Mouse (Mus musculus) adrenal gland, adult (tissue): Measurements from ENCODE around the gene Gimap7.

Source experiments
- DNase-seq, 2 experiments: peaks; one replicate each; pipeline ENCODE4 v3.0.0; 2022 to 2023; ENCODE audit warnings: low spot score in 1 of 2; ENCODE audit not compliant: inconsistent age in 2 of 2

The Gimap7 gene

DNA sequence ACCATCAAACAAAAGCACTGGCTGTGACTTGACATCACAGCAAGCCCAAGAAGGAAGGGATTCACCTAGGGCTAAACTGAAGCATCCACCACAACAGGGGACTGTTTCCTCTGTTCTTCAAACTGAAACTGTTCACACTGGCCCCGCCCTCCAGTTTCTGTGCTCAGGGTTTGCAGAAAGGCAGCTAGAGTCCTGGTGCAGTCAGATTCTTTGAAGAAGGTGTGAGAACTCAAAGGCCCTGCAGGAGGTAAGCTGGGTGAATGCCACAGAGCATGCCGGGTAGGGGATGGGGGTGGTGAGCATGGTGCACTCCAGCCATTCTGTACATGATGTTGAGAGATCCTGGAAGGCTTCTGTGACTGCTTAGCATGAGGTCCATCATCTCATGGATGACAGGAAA is at the start of gene Gimap7, which contains the start of gene Gm28053:
Gene Gimap7 (plus strand): TSS at position 167 of the 400 bp plus-strand sequence.
Gene Gm28053 (plus strand): TSS at position 153 of the 400 bp plus-strand sequence.
- DNase-seq = no peak

DNA sequence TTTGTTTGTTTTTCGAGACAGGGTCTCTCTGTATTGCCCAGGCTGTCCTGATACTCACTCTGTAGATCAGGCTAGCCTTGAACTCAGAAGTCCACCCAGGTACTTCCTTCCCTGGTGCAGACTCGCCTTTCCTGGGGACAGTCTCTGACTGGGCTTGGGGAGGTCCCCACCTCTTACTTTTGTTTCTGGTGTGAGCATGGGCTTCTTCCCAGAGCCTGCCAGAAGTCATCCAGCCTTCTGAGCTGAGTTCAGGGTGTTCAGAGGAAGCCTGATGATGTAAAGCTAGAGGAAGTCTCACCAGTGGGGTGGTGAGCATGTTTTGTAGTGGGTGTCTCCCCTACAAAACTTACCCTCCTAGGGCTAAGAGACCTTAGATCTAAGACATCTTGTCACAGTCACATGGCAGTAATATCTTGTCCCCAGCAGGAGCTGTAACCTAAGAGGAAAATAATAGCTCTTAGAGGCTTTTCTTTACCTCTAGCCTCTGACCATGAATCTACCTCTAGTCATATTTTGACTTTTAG is 48.9 kb upstream of the Gimap7 start:
- no peak for DNase-seq

DNA sequence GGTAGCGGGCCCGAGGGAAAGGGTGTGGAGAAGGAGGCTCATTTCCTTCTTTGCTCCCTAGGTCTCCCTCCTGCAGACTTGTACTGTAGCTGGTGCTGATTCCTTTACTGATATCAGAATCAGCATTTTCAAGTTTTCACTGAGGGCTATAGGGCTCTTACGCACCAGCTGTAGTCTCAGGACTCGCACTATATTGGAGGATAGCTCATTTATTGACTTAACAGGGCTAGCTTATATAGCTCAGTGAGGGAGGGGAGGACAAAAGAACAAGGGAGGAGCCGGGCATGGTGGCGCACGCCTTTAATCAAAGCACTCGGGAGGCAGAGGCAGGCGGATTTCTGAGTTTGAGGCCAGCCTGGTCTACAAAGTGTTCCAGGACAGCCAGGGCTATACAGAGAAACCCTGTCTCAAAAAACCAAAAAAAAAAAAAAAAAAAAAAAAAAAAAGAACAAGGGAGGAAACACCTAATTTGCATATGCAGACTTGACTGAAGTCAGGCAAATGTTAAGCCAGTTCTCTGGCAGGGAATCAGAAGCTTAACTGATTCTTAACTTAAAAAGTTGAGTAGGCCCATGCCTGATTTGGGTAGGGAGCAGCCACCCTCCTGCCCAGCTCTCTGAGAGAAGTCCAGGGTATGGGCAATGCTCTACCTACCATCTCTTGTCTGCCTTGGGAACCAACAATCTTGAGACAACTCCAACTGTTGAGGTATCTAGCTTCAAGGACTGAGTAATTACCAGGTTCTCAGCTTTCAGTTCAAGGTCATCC is 43.9 kb upstream of the Gimap7 start:
- peak in 1 of 2 experiments; percentile 15 for DNase-seq

DNA sequence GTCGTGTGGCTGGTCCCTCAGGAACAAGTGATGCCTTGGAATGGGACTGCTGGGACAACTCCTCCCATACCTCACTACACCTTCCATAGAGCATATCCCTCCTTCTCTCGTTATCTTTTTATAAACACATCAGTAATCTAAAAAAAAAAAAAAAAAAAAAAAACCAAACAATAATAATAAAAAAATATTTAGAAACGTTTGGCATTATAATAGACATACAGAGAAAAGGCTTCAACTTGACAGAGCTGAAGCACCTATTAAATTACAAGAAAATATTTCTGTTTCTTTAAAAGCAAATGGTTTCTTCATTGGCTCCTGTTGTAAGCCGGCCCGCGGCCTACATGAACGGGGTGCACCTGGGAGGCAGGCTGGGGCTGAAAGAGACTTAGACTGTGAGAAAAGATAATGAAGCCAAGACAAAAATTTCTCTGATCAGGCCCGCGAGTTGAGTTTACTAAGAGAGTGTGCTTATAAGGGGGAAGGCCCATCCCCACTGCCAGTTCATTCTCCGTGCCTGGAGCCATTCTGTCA is 43.0 kb upstream of the Gimap7 start:
- DNase-seq = peak in 1 of 2 experiments; percentile 46

DNA sequence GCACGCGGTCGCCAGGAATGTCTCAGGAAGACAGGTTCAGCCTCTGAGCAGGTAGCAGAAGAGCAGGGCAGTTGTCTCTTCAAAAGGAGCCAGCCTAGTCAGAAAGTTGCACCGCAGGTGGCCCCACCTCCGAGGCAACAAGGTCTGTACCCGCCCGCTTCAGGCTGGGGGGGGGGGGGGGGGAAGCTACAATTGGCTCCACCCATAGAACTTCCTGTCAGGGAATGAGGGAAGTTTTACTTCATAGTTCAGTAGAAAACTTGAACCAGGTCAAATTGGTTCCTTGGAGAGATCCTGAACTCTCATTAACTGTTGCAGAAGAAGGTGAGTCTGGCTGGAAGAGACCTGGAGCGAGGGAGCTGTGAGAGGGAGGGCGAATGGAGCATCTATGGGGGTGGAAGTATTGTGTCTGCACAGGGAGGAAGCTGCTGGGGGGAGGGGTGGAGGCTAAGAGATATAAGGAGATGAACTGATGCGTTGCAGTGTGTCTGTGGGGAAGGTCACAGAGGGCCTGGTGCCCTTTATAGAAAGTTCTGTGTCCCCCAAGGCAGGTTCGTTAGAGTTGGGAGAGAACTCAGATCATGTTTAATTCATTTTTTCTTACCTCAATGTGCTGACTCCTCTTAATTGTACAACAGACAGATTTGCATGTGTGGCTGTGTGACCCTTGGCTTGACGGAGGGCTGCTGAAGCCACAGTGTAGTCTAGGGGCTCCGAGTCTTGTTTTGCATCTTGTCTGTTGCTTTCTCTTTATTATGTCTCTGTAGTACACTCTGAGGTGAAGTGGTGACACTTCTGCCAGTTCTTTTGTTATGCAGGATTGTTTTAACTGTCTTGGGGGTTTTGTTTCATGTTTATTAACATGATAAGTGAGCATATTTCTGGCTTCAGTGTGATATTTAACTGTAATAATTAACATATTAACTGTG is 42.2 kb upstream of the Gimap7 start, which contains the start of gene Gimap9:
Gene Gimap9 (plus strand): TSS at position 199 of the 929 bp plus-strand sequence.
- peak in 1 of 2 experiments; percentile 65 for DNase-seq

DNA sequence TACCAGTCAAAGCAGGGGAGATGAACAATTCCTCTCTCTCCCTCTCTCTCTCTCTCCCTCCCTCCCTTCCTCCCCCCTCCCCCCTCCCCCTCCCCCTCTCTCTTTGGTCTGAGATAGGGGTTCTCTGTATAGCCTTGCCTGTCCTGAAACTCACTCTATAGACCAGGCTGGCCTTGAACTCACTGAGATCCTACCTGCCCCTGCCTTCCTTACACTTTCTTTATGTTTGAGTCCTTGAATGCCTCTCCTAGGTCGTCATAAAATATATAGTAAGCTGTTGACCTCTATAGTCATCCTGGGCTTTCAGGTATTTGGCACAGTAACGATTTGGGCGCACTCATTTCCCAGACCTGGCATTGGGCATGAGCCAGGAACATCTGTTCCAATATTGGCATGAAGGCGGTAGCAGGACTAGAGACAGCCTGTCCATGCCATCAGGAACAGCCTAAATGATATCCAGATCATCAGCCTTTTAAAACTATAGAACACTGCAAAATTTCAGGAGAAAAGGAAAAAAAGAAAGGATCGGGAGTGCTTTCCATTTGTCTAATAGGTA is 41.5 kb upstream of the Gimap7 start:
- no peak for DNase-seq

DNA sequence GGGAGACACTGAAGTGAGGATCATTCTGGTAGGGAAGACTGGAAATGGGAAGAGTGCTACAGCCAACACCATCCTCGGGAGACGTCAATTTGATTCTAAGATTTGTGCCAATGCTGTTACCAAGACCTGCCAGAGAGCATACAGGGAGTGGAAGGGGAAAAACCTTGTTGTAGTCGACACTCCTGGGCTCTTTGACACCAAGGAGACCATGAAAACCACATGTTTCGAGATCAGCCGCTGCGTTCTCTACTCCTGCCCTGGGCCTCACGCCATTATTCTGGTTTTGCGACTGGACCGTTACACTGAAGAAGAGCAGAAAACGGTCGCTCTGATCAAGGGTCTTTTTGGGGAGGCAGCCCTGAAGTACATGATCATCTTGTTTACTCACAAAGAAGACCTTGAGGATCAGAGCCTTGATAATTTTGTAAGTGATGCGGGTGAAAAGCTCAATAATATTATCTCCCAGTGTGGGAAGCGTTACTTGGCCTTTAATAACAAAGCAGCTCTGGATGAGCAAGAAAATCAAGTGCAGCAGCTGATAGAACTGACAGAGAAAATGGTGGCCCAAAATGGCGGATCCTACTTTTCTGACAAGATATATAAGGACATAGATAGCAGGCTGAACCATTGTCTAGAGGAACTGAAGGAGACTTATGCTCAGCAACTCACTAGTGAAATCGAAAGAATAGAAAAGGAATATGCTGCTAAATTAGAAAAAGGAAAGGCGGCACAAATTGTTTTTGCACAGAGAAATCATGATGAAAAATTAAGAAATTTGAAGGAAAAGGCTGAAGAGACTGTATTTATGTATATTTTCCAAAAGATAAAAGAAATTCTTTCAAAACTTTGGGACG is 40.7 kb upstream of the Gimap7 start:
- peak in 1 of 2 experiments; percentile 17 for DNase-seq

DNA sequence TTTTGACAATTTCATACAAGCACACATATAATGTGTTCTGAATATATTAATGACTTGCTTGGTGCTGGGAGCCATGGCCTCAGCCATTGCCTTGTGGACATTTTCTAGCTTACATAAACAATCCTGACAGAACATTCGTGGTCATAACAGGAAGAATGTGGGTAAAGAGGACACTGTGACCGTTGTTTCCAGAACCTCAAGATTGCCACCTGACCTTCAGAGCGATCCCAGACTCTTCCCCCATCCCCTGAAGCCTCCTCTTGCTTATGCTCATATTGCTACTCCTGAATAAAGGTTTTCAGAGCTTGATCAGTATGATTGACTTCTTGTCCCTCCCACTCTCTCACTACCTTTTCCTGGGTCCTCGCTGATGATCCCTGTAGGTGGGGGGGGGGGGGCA is 40.0 kb upstream of the Gimap7 start:
- no peak for DNase-seq

DNA sequence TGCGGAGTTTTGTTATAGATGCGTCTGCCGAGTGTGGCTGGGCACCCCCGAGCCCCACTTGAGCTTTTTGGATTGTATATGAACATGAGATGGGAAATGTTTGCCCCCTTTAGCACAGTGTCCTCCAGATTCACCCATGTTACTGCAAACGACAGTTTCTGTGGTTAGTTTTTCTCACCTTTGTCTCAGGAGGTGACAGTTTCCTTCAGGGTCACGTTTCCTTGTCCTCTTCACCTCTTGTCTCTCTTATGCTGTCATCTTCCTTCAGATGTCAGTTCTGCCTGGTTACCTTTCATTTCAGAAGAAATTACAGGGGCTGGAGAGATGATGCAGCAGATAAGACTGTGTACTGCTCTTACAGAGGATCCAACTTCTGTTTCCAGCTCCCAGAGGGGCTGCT is 38.7 kb upstream of the Gimap7 start:
- DNase-seq = peak in 1 of 2 experiments; percentile 16

DNA sequence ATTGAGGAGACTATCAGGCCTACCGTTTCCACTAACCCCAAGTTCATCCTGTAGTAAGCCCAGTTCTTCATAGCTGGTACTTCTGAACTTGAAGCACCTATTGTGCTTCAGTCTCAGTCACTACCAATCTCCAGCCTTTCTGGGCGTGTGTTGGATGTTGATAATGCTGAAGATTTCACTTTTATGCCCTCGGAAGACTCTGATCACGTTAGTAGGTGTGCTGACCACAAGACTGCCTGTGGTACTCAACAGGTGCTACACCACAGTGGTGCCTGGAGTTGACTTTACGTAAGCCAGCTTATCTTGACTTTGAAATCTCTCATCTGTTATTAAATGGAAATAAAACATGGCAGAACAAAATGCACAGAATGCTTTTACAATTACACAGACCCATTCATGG is 38.0 kb upstream of the Gimap7 start:
- peak in 1 of 2 experiments; percentile 14 for DNase-seq

DNA sequence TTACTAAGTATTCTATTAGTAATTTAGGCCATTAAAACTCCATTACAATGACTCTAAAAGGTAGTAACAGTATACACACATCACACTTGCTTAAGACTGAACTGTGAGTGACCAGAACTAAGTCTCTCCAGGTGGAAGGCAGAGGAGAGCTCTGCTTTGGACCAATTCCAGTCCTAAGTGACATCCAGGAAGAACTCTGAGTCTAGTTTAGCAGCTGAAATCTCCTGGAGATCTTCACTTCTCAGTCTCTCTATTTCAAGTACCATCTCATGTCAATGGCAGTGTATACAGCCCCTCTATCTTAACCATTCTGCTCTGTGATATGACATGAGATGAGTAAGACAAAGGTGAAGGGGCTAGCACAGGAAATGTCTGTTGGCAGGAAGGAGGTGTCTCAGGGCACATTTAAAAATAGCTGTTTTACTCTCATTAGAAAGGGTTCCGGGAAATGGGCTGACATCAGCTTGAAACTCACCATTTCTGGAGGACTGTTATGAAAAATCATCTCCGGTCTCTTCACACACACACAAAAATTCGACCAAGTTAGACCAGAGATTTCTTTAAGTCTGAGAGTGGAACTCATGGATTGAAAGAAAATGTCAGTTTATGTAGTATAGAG is 36.8 kb upstream of the Gimap7 start:
- peak in 1 of 2 experiments; percentile 63 for DNase-seq

DNA sequence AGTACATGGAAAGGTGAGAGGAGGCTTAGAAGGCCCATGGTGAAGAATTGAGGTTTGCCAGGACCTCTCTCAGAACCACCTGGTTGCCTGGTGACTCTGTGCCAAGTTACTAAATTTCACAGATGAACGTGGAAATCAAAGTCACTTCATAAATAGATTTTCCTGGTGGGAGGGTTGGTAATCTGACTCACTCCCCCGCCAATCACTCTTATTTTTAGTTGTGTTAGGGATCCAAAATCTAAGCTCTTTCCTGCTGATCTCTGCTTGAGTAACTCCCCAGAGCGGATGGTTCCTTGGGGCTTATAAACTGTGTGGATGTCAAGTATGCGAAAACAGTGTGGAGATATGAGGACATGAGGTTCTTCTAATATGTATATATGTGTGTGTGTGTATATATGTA is 36.1 kb upstream of the Gimap7 start:
- DNase-seq = peak in 1 of 2 experiments; percentile 32

DNA sequence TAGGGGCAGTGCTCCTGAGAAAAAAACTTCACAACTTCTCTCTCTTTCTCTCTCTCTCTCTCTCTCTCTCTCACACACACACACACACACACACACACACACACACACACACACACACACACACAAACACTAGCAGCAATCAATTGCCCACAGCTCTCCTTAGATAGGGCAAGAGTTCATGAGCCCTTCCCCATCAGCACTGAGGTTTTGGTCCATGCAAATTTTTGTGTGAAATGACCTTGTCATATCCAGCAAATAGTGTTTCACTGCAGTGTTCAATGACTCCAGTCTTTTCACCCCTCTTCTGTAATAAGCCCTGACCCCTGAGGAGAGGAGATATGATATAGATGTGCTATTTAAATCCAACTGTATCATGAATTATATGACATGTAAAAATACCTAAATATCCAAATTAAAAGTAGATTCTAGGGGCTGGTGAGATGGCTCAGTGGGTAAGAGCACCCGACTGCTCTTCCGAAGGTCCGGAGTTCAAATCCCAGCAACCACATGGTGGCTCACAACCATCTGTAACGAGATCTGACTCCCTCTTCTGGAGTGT is 35.1 kb upstream of the Gimap7 start:
- peak in 1 of 2 experiments; percentile 13 for DNase-seq

DNA sequence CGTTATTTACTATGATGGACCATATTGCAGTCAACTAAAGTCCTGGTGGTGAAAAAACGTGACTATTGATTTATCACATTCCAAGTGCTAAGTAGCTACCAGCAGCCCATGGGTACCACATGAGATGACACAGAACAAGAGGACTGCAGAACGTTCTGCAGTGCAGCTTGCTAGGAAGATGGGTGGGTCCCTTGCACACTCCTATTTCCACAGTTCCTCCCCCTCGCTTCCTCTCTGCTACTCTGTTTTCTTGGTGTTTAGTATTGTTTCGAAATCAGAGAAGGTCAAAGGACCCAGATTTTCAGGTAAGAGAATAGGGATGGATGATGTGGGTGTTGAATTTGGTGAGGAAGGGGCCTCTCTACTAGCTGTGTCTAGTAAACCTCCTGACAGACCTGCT is 34.1 kb upstream of the Gimap7 start, which contains the start of gene Gimap4:
Gene Gimap4 (plus strand): TSS at position 231 of the 400 bp plus-strand sequence.
- peak in 1 of 2 experiments; percentile 51 for DNase-seq

DNA sequence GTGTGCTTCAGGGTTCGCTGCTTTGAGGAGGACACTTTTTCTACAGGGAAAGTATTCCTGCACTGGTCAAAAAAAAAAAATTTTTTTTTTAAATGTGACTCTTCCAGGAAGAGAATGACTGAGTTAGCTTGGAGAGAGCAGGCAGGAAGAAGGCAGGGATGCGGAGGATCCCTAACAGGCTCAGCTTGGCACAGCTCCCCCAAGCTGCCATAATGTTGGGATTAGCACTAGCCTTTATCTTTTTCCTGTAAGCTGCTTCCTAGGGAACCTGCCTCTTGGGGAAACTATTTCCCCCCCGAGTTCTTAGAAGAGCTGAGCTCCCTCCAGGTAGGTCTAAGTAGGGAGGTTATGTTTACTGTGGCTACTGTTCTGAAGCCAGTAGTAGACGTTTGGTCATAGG is 33.6 kb upstream of the Gimap7 start:
- DNase-seq = no peak

DNA sequence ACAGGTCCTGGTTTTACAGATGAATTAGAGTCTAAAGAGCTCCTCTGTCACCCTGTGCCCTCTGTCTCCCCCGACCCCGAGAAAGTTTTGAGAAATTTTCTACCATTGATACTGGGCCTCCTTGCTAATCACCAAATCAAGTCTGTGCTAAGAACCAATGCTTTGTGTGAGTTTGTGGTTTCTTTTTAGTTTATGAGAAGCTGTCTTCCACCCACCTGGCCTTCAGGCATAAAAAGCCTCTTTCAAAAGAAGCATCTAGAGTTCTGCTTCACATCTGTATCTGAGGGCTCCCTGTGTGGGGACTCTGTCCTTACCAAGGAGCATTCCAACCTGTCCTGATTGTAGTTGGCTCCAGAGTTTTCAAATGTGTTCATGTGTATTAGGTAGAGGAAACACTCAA is 33.2 kb upstream of the Gimap7 start:
- no peak for DNase-seq

DNA sequence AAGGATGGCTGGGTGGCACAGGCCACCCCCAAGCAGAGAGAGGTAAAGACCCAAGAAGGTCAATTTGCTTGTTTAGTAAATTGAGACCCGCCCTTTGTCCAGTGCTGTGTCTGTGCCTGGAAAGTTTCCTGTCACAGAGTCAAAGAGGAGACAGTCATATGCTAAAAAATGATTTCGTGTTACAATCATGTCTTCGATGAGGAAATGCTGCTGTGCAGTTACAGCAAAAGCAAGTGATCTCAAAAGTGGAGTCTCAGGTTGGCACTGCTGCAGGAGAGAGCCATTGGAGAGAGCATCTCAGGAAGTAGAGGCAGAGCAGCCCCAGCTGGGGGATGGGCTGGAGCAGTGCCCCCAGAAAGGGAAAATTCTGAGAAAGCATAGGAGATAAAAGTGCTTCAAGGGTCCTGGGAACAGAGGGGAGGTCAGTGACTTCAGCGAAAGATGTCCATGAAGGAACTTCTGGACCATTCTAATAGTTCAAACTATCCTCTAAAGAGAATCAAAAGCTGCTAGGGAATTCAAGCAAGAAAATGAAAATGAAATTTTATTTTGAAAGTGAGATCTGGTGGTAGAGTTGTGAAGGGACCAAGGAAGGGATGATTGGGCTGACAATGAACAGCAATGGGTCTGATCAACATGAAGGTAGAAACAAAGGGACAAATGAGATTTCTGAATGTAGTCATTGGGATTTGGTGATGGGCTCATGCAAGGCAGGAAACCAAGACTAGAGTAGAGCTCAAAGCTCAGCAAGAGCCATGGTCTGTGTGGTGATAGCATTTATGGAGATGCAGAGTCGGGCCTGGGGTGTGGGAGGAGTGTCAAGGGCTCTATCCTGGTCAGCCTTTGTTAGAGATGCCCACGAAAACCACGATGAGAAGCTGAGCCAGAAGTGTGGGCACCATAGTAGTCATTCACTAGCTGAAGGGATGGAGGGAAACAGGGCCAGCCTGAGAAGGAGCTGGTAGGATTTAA is 32.4 kb upstream of the Gimap7 start:
- DNase-seq = peak in 1 of 2 experiments; percentile 29

DNA sequence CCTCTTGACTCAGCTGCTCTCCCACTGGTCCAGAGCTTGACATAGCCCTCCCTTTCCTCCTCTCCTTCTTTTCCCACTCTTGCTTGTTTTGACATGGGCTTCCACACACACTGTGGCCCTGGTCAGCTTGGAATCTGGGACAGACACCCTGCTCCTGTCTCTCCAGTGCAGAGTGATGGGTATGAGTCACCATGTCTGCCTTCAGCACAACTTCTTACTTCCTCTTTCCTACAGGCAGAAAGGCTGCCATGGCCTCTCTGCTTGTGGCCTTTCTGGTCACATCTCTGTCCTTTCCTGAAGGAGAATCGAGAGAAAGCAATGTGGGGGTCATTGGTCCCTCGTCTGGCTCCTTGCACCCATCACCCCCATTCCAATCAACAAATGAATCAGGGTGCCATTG is 31.3 kb upstream of the Gimap7 start:
- DNase-seq = peak in 1 of 2 experiments; percentile 60
